Mouse (Mus musculus): ENCODE measurements at regions not wholly inside any gene's neighbourhood (a gene's known extent, or its start where the extent isn't known, plus 50 kb on each side); places are given as distances from the start of the nearest gene placed in this dataset.

DNA sequence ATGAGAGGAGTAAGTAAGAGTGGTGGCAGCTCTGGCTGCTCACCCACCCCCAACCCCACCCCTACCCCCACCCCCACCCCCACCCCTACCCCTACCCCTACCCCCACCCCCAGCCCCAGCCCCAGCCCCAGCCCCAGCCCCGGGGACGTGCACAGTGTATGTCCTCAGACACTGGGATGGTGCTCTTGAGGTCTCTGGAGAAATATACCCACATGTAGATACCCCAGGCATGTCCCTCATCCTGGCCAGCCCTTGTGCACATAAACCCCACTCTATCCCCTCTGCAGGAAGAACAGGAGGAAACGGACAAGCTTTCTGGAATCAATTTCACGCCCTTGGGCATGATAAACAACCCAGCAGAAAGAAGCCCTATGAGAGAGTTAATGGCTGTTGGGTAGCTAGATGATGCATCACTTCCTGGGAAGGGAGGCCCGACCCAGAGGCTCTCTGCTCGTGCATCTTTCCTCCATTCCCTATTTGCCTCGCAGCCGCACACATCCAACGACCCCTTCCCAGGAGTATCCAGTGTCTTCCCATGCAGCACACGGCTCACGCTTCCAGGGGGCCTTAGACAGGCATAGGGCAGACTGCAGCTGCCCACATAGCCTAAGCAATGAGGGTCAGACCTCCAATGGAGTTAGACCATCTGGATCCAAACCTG, 95.6 kb upstream of the Thy1 start:
- WGBS, result 30% methylated on average over 11 of the region's 11 CpGs
- no peak overlapping the region for H3K27ac ChIP-seq (replicated peaks; ENCODE audit: low read depth, low read length)
- H3K9ac ChIP-seq (replicated peaks; ENCODE audit: low read length), result no peak overlapping the region
- no peak overlapping the region for H3K4me3 ChIP-seq (ENCODE audit: low read depth, low read length)
- ATAC-seq (replicated peaks; ENCODE audit: insufficient number of reproducible peaks, low FRiP score, low TSS enrichment, low read depth) (no peak), DNase-seq (ENCODE audit: low spot score) (peak; percentile 25)
- H3K4me1 ChIP-seq (ENCODE audit: control insufficient read depth, insufficient read depth, low read length), result no peaks in the 10 kb centered on the region
- no peak overlapping the region for H3K4me2 ChIP-seq (ENCODE audit: low read depth, low read length)
- no peaks in the 10 kb centered on the region for H3K27me3 ChIP-seq (ENCODE audit: control insufficient read depth, insufficient read depth, low read length)
- no peaks in the 10 kb centered on the region for H3K9me3 ChIP-seq (replicated peaks; ENCODE audit: control insufficient read depth, low read length)
- no peaks in the 10 kb centered on the region for H3K36me3 ChIP-seq (replicated peaks; ENCODE audit: control insufficient read depth, insufficient read depth, low read depth, low read length)

DNA sequence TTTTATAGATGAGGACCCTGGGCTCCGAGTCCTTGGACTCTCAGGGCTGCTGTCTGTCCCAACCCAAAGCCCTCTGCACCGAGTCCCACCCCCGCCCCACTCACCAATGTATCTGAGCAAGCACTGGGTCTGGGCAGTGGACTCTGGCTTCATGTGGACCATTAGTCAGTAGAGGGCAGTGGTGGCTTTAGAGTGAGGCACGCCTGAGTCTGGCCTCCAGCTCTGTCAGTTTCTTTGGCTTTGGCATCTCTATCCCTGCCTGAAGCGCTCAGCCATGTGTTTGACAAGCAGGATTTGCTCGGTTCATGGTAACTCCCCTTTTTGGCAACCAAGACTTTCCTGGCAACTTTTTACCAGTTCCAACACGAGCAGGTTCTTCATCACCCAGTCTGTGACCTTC, 90.1 kb upstream of the Thy1 start:
- Histone ChIP-seq H3K9ac (replicated peaks; ENCODE audit: low read length) (no peak overlapping the region), H3K4me1 (ENCODE audit: control insufficient read depth, insufficient read depth, low read length) (no peaks in the 10 kb centered on the region), H3K27me3 (ENCODE audit: control insufficient read depth, insufficient read depth, low read length) (no peaks in the 10 kb centered on the region), H3K9me3 (replicated peaks; ENCODE audit: control insufficient read depth, low read length) (no peaks in the 10 kb centered on the region), H3K4me3 (ENCODE audit: low read depth, low read length) (no peak overlapping the region), H3K4me2 (ENCODE audit: low read depth, low read length) (no peak overlapping the region), H3K36me3 (replicated peaks; ENCODE audit: control insufficient read depth, insufficient read depth, low read depth, low read length) (no peaks in the 10 kb centered on the region), H3K27ac (replicated peaks; ENCODE audit: low read depth, low read length) (no peak overlapping the region)
- ATAC-seq (replicated peaks; ENCODE audit: insufficient number of reproducible peaks, low FRiP score, low TSS enrichment, low read depth) (no peak), DNase-seq (ENCODE audit: low spot score) (no peak)
- 33% methylated on average over 7 of the region's 7 CpGs for WGBS

DNA sequence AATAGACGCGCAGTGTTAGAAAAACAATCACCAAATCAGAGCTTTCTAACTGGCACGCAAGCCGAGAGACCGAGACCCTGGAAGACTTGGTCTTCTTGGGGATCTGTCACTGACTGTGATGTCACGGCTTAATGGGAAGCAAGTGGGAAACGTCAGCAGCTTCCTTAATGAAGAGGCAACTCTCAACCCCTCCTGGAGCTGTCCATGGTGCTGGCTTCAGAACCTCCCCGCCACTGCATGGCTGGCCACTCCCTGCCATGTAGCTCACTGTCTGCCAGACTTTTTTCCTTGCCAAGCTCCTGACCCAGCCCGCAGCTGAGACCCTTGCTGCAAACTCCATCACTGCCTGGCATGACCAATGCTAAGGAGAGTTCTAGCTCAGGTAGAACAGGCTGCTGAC, 83.6 kb upstream of the Thy1 start:
- WGBS, result 22% methylated on average over 9 of the region's 9 CpGs
- no peak overlapping the region for H3K27ac ChIP-seq (replicated peaks; ENCODE audit: low read depth, low read length)
- H3K27me3 ChIP-seq (ENCODE audit: control insufficient read depth, insufficient read depth, low read length), result no peaks in the 10 kb centered on the region

DNA sequence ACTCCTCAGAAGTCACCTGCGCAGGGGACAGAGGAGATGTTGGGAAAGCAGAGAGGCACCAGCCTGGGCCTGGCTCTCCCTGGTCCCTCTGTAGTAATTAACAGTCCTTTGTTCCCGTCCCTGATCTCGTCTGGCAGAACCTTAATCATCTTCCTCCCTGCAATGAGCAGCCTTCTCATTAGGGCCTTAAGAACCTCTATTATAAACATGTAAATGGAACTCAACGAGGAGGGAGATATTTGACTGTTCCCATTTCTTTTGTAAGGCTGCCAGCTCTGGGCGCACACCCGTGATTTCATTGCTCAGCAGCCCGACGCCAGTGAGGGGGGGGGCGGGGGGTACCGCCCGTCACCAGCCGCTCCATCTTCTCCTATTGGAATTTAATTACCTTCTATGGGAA, 81.8 kb upstream of the Thy1 start:
- ATAC-seq (replicated peaks; ENCODE audit: insufficient number of reproducible peaks, low FRiP score, low TSS enrichment, low read depth) (no peak), DNase-seq (ENCODE audit: low spot score) (no peak)
- H3K4me3 ChIP-seq (ENCODE audit: low read depth, low read length), result no peak overlapping the region
- no peak overlapping the region for H3K4me2 ChIP-seq (ENCODE audit: low read depth, low read length)
- no peak overlapping the region for H3K27ac ChIP-seq (replicated peaks; ENCODE audit: low read depth, low read length)
- H3K36me3 ChIP-seq (replicated peaks; ENCODE audit: control insufficient read depth, insufficient read depth, low read depth, low read length), result no peaks in the 10 kb centered on the region
- H3K4me1 ChIP-seq (ENCODE audit: control insufficient read depth, insufficient read depth, low read length), result no peaks in the 10 kb centered on the region
- H3K9me3 ChIP-seq (replicated peaks; ENCODE audit: control insufficient read depth, low read length), result no peaks in the 10 kb centered on the region
- no peak overlapping the region for H3K9ac ChIP-seq (replicated peaks; ENCODE audit: low read length)
- H3K27me3 ChIP-seq (ENCODE audit: control insufficient read depth, insufficient read depth, low read length), result no peaks in the 10 kb centered on the region
- WGBS, result 63% methylated on average over 12 of the region's 12 CpGs

More for the DNA sequence above, 83.6 kb upstream of the Thy1 start:
- H3K4me1 ChIP-seq (ENCODE audit: control insufficient read depth, insufficient read depth, low read length), result no peaks in the 10 kb centered on the region
- H3K9ac ChIP-seq (replicated peaks; ENCODE audit: low read length), result no peak overlapping the region
- ATAC-seq (replicated peaks; ENCODE audit: insufficient number of reproducible peaks, low FRiP score, low TSS enrichment, low read depth) (no peak), DNase-seq (ENCODE audit: low spot score) (peak; percentile 92)
- H3K4me2 ChIP-seq (ENCODE audit: low read depth, low read length), result no peak overlapping the region
- H3K36me3 ChIP-seq (replicated peaks; ENCODE audit: control insufficient read depth, insufficient read depth, low read depth, low read length), result no peaks in the 10 kb centered on the region
- no peak overlapping the region for H3K4me3 ChIP-seq (ENCODE audit: low read depth, low read length)
- no peaks in the 10 kb centered on the region for H3K9me3 ChIP-seq (replicated peaks; ENCODE audit: control insufficient read depth, low read length)

DNA sequence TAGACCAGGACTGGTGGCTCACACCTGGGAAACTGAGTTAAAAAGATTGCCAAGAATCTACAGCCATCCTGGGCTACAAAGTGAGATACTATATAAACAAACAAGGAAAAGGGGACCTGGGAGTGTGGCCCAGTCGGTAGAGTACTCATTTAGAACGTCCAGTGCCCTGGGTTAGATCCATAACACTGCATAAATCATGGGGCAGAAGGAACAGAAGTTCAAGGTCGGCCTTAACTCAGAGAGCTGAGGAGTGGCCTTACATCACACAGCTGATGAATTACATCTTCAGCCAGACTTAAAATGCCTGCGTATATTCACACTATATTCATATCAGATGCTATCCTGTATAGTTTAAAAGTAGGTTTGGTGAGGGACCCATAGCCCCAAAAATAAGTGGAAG, 78.0 kb upstream of the Thy1 start:
- 68% methylated on average over 4 of the region's 4 CpGs for WGBS
- ATAC-seq (replicated peaks; ENCODE audit: insufficient number of reproducible peaks, low FRiP score, low TSS enrichment, low read depth) (no peak), DNase-seq (ENCODE audit: low spot score) (no peak)
- no peak overlapping the region for H3K27ac ChIP-seq (replicated peaks; ENCODE audit: low read depth, low read length)
- no peaks in the 10 kb centered on the region for H3K36me3 ChIP-seq (replicated peaks; ENCODE audit: control insufficient read depth, insufficient read depth, low read depth, low read length)
- no peak overlapping the region for H3K9ac ChIP-seq (replicated peaks; ENCODE audit: low read length)
- H3K27me3 ChIP-seq (ENCODE audit: control insufficient read depth, insufficient read depth, low read length), result no peaks in the 10 kb centered on the region
- no peaks in the 10 kb centered on the region for H3K4me1 ChIP-seq (ENCODE audit: control insufficient read depth, insufficient read depth, low read length)
- no peak overlapping the region for H3K4me3 ChIP-seq (ENCODE audit: low read depth, low read length)
- H3K9me3 ChIP-seq (replicated peaks; ENCODE audit: control insufficient read depth, low read length), result no peaks in the 10 kb centered on the region
- no peak overlapping the region for H3K4me2 ChIP-seq (ENCODE audit: low read depth, low read length)

DNA sequence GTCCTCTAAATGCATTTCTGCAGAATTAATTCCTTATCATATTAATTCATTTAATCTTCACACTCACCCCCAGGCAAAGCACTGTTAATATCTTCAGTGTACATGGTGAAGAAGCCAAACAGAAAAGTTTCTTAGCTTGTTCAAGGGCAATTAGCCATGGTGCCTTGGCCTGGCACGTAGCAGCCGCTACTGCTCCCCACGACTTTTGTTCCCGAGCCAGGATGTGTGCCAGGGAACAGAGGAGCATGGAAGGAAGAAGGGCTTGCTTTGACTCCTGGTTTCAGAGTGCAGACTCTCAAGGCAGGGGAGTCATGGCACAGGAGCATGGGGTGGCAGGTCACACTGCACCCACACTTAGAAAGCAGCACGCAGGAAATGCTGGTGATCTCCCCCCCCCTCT, 77.4 kb upstream of the Thy1 start:
- Histone ChIP-seq H3K4me3 (ENCODE audit: low read depth, low read length) (no peak overlapping the region), H3K4me1 (ENCODE audit: control insufficient read depth, insufficient read depth, low read length) (no peaks in the 10 kb centered on the region), H3K9ac (replicated peaks; ENCODE audit: low read length) (no peak overlapping the region), H3K27ac (replicated peaks; ENCODE audit: low read depth, low read length) (no peak overlapping the region), H3K9me3 (replicated peaks; ENCODE audit: control insufficient read depth, low read length) (no peaks in the 10 kb centered on the region), H3K36me3 (replicated peaks; ENCODE audit: control insufficient read depth, insufficient read depth, low read depth, low read length) (no peaks in the 10 kb centered on the region), H3K4me2 (ENCODE audit: low read depth, low read length) (no peak overlapping the region), H3K27me3 (ENCODE audit: control insufficient read depth, insufficient read depth, low read length) (no peaks in the 10 kb centered on the region)
- ATAC-seq (replicated peaks; ENCODE audit: insufficient number of reproducible peaks, low FRiP score, low TSS enrichment, low read depth) (no peak), DNase-seq (ENCODE audit: low spot score) (no peak)
- WGBS, result 75% methylated on average over 5 of the region's 5 CpGs

DNA sequence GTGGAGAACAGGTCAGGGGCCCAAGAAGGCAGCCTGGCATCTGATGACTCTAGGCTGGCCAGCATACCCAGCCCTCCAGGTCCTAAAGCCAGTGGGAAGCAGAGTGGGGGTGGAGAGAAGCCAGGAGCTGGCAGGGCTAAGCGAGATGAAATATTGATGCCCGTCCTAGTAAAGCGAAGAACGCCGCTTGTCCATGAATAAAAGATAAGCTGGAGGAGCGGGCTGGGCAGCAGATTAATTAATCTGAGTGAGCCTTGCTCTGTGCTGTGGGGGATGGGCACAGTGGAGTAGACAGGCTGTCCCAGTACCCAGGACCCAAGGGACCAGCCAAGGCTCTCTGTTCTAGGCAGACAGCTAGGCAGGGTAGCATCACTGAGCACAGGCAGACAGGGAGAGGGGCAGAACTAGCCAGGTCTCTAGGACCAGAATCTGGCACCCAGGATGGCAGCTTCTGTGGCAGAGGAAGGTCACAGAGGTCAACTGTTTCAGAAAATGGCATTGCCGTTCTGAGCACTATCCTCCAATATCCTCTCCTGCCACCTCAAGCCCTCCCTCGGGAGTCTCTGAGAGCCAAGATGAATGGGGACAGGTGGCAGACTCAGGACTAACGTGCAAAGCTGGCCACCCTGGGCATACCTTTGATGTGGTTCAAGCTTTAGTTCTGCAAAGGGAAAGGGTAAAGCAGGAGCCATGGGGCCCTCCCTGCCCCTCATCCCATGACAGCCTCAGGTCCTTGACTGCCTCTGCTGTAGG, 73.0 kb upstream of the Thy1 start:
- H3K27ac ChIP-seq (replicated peaks; ENCODE audit: low read depth, low read length), result no peak overlapping the region
- no peaks in the 10 kb centered on the region for H3K9me3 ChIP-seq (replicated peaks; ENCODE audit: control insufficient read depth, low read length)
- no peaks in the 10 kb centered on the region for H3K36me3 ChIP-seq (replicated peaks; ENCODE audit: control insufficient read depth, insufficient read depth, low read depth, low read length)
- no peak for DNase-seq (ENCODE audit: low spot score)
- 74% methylated on average over 9 of the region's 9 CpGs for WGBS
- no peak overlapping the region for H3K9ac ChIP-seq (replicated peaks; ENCODE audit: low read length)
- no peak overlapping the region for H3K4me3 ChIP-seq (ENCODE audit: low read depth, low read length)
- no peak overlapping the region for H3K4me2 ChIP-seq (ENCODE audit: low read depth, low read length)
- H3K4me1 ChIP-seq (ENCODE audit: control insufficient read depth, insufficient read depth, low read length), result no peaks in the 10 kb centered on the region
- ATAC-seq (replicated peaks; ENCODE audit: insufficient number of reproducible peaks, low FRiP score, low TSS enrichment, low read depth), result peak; percentile 44; the same call in 1 of the 2 replicates
- no peaks in the 10 kb centered on the region for H3K27me3 ChIP-seq (ENCODE audit: control insufficient read depth, insufficient read depth, low read length)

DNA sequence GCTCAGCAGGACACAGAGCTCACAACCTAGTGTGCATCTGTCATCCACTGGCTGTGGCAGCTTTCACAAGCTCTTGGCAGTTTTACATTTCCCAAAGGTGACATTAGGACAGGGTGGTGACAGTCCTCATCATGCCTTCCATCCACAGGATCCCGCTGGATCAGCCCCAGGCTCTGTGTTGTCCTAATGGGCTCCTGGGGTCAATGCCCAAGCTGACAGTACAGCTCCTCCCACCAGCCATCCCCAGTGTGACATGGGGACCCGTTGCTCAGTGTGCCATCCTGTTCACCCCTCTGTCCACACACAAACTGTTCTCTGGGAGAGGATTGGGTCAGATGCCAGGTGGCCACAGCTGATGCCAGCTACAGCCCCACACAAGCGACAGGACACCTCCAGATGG, 72.3 kb upstream of the Thy1 start:
- WGBS, result 57% methylated on average over 3 of the region's 3 CpGs
- Histone ChIP-seq H3K4me2 (ENCODE audit: low read depth, low read length) (no peak overlapping the region), H3K9me3 (replicated peaks; ENCODE audit: control insufficient read depth, low read length) (no peaks in the 10 kb centered on the region), H3K9ac (replicated peaks; ENCODE audit: low read length) (no peak overlapping the region), H3K27me3 (ENCODE audit: control insufficient read depth, insufficient read depth, low read length) (no peaks in the 10 kb centered on the region), H3K4me3 (ENCODE audit: low read depth, low read length) (no peak overlapping the region), H3K27ac (replicated peaks; ENCODE audit: low read depth, low read length) (no peak overlapping the region), H3K36me3 (replicated peaks; ENCODE audit: control insufficient read depth, insufficient read depth, low read depth, low read length) (no peaks in the 10 kb centered on the region), H3K4me1 (ENCODE audit: control insufficient read depth, insufficient read depth, low read length) (no peaks in the 10 kb centered on the region)
- no peak for ATAC-seq (replicated peaks; ENCODE audit: insufficient number of reproducible peaks, low FRiP score, low TSS enrichment, low read depth)
- DNase-seq (ENCODE audit: low spot score), result no peak
